Mouse (Mus musculus): Measurements from ENCODE around the gene Sh3glb2. TPM values are rescaled to one million over a fixed set of nuclear protein-coding genes. Genes with fewer than 3 reads are reported as not detected.

Sh3glb2 gene
- polyA plus RNA-seq, 1 experiment from 2014 or later = 18.9 TPM

- ATAC-seq (ENCODE audit: insufficient read depth) = no peak
- no peaks in the 10 kb centered on the region for H3K27me3 ChIP-seq
- no peak overlapping the region for H3K4me3 ChIP-seq (replicated peaks)
- H3K4me1 ChIP-seq (replicated peaks) = no peaks in the 10 kb centered on the region
- H3K27ac ChIP-seq (replicated peaks) = no peak overlapping the region
- H3K36me3 ChIP-seq (replicated peaks) = peaks cover 96% of the 10 kb centered on the region
- whole genome bisulfite sequencing (ENCODE audit: insufficient replicate concordance) = 81% methylated on average over 16 of the region's 16 CpGs
- H3K4me2 ChIP-seq = no peak overlapping the region
- no peak overlapping the region for H3K9ac ChIP-seq
- no peaks in the 10 kb centered on the region for H3K9me3 ChIP-seq (replicated peaks)
Measured at GRCm38 (mm10) chr2:30336174-30336915, 22.8 kb downstream of the Sh3glb2 start.

GRCm38 (mm10) chr2:30335324-30335723 lies 23.8 kb downstream of the Sh3glb2 start:
- Histone ChIP-seq H3K36me3 (replicated peaks) (peaks cover 96% of the 10 kb centered on the region), H3K27ac (replicated peaks) (no peak overlapping the region), H3K9me3 (replicated peaks) (no peaks in the 10 kb centered on the region), H3K4me2 (no peak overlapping the region), H3K4me1 (replicated peaks) (no peaks in the 10 kb centered on the region), H3K27me3 (no peaks in the 10 kb centered on the region), H3K9ac (no peak overlapping the region), H3K4me3 (replicated peaks) (no peak overlapping the region)
- 85% methylated on average over 2 of the region's 2 CpGs for WGBS (ENCODE audit: insufficient replicate concordance)
- no peak for ATAC-seq (ENCODE audit: insufficient read depth)

GRCm38 (mm10) chr2:30328791-30329190 lies 30.3 kb downstream of the Sh3glb2 start:
- Histone ChIP-seq H3K27ac (replicated peaks) (no peak overlapping the region), H3K27me3 (no peaks in the 10 kb centered on the region), H3K9ac (no peak overlapping the region), H3K4me2 (no peak overlapping the region), H3K4me1 (replicated peaks) (no peaks in the 10 kb centered on the region), H3K4me3 (replicated peaks) (no peak overlapping the region), H3K36me3 (replicated peaks) (peaks cover 96% of the 10 kb centered on the region), H3K9me3 (replicated peaks) (no peaks in the 10 kb centered on the region)
- WGBS (ENCODE audit: insufficient replicate concordance) = 79% methylated on average over 3 of the region's 3 CpGs
- ATAC-seq (ENCODE audit: insufficient read depth) = no peak

- WGBS (ENCODE audit: insufficient replicate concordance) = 77% methylated on average over 7 of the region's 7 CpGs
- H3K27ac ChIP-seq (replicated peaks) = no peak overlapping the region
- H3K4me3 ChIP-seq (replicated peaks) = no peak overlapping the region
- H3K27me3 ChIP-seq = no peaks in the 10 kb centered on the region
- H3K36me3 ChIP-seq (replicated peaks) = peaks cover 96% of the 10 kb centered on the region
- ATAC-seq (ENCODE audit: insufficient read depth) = no peak
- no peak overlapping the region for H3K9ac ChIP-seq
- no peaks in the 10 kb centered on the region for H3K4me1 ChIP-seq (replicated peaks)
- no peak overlapping the region for H3K4me2 ChIP-seq
- H3K9me3 ChIP-seq (replicated peaks) = no peaks in the 10 kb centered on the region
Measured at GRCm38 (mm10) chr2:30327276-30327675, 31.9 kb downstream of the Sh3glb2 start.

- no peak overlapping the region for H3K27ac ChIP-seq (replicated peaks)
- no peaks in the 10 kb centered on the region for H3K4me1 ChIP-seq (replicated peaks)
- H3K9me3 ChIP-seq (replicated peaks) = no peaks in the 10 kb centered on the region
- no peak for ATAC-seq (ENCODE audit: insufficient read depth)
- H3K27me3 ChIP-seq = no peaks in the 10 kb centered on the region
- 88% methylated on average over 5 of the region's 5 CpGs for WGBS (ENCODE audit: insufficient replicate concordance)
- no peak overlapping the region for H3K9ac ChIP-seq
- peaks cover 96% of the 10 kb centered on the region for H3K36me3 ChIP-seq (replicated peaks)
- no peak overlapping the region for H3K4me2 ChIP-seq
- H3K4me3 ChIP-seq (replicated peaks) = no peak overlapping the region
Measured at GRCm38 (mm10) chr2:30325296-30325695, 33.8 kb downstream of the Sh3glb2 start.

GRCm38 (mm10) chr2:30323111-30323510 lies 36.0 kb downstream of the Sh3glb2 start:
- Histone ChIP-seq H3K4me3 (replicated peaks) (no peak overlapping the region), H3K36me3 (replicated peaks) (peaks cover 94% of the 10 kb centered on the region)
- WGBS (ENCODE audit: insufficient replicate concordance) = 79% methylated on average over 7 of the region's 7 CpGs

GRCm38 (mm10) chr2:30319260-30319659 lies 39.9 kb downstream of the Sh3glb2 start:
- no peak overlapping the region for H3K4me2 ChIP-seq
- H3K36me3 ChIP-seq (replicated peaks) = peaks cover 95% of the 10 kb centered on the region
- H3K27me3 ChIP-seq = no peaks in the 10 kb centered on the region
- H3K4me1 ChIP-seq (replicated peaks) = no peaks in the 10 kb centered on the region
- H3K9ac ChIP-seq = no peak overlapping the region
- WGBS (ENCODE audit: insufficient replicate concordance) = 64% methylated on average over 4 of the region's 4 CpGs
- peak overlapping the region; percentile 54; the same call in 1 of the 2 replicates for H3K27ac ChIP-seq (replicated peaks)
- no peak overlapping the region for H3K4me3 ChIP-seq (replicated peaks)
- H3K9me3 ChIP-seq (replicated peaks) = no peaks in the 10 kb centered on the region
- ATAC-seq (ENCODE audit: insufficient read depth) = peak; percentile 70

More at GRCm38 (mm10) chr2:30323111-30323510, 36.0 kb downstream of the Sh3glb2 start:
- Histone ChIP-seq H3K4me1 (replicated peaks) (no peaks in the 10 kb centered on the region), H3K27me3 (no peaks in the 10 kb centered on the region), H3K4me2 (no peak overlapping the region), H3K9me3 (replicated peaks) (no peaks in the 10 kb centered on the region), H3K27ac (replicated peaks) (no peak overlapping the region), H3K9ac (no peak overlapping the region)
- no peak for ATAC-seq (ENCODE audit: insufficient read depth)

- H3K9ac ChIP-seq = no peak overlapping the region
- H3K4me1 ChIP-seq (replicated peaks) = no peaks in the 10 kb centered on the region
- no peak overlapping the region for H3K4me2 ChIP-seq
- 82% methylated on average over 5 of the region's 5 CpGs for WGBS (ENCODE audit: insufficient replicate concordance)
- no peak overlapping the region for H3K27ac ChIP-seq (replicated peaks)
- no peak overlapping the region for H3K4me3 ChIP-seq (replicated peaks)
- peaks cover 95% of the 10 kb centered on the region for H3K36me3 ChIP-seq (replicated peaks)
- no peaks in the 10 kb centered on the region for H3K27me3 ChIP-seq
- no peaks in the 10 kb centered on the region for H3K9me3 ChIP-seq (replicated peaks)
- ATAC-seq (ENCODE audit: insufficient read depth) = no peak
Measured at GRCm38 (mm10) chr2:30316955-30317354, 42.2 kb downstream of the Sh3glb2 start.

- peaks cover 93% of the 10 kb centered on the region for H3K36me3 ChIP-seq (replicated peaks)
- H3K9me3 ChIP-seq (replicated peaks) = no peaks in the 10 kb centered on the region
- H3K4me1 ChIP-seq (replicated peaks) = no peaks in the 10 kb centered on the region
- H3K4me2 ChIP-seq = no peak overlapping the region
- no peaks in the 10 kb centered on the region for H3K27me3 ChIP-seq
- 76% methylated on average over 4 of the region's 4 CpGs for whole genome bisulfite sequencing (ENCODE audit: insufficient replicate concordance)
- no peak for ATAC-seq (ENCODE audit: insufficient read depth)
- H3K9ac ChIP-seq = no peak overlapping the region
- no peak overlapping the region for H3K4me3 ChIP-seq (replicated peaks)
- no peak overlapping the region for H3K27ac ChIP-seq (replicated peaks)
Measured at GRCm38 (mm10) chr2:30316136-30316535, 43.0 kb downstream of the Sh3glb2 start.

- Histone ChIP-seq H3K4me1 (replicated peaks) (0 out of 2 replicates have a peak, but pooled peaks cover 3% of the 10 kb centered on the region), H3K9me3 (replicated peaks) (no peaks in the 10 kb centered on the region), H3K4me2 (no peak overlapping the region), H3K9ac (no peak overlapping the region), H3K4me3 (replicated peaks) (no peak overlapping the region), H3K27ac (replicated peaks) (no peak overlapping the region), H3K36me3 (replicated peaks) (peaks cover 96% of the 10 kb centered on the region), H3K27me3 (no peaks in the 10 kb centered on the region)
- 83% methylated on average over 2 of the region's 2 CpGs for WGBS (ENCODE audit: insufficient replicate concordance)
- no peak for ATAC-seq (ENCODE audit: insufficient read depth)
Measured at GRCm38 (mm10) chr2:30311481-30311880, 47.7 kb downstream of the Sh3glb2 start.

- Histone ChIP-seq H3K4me2 (no peak overlapping the region), H3K36me3 (replicated peaks) (peaks cover 97% of the 10 kb centered on the region), H3K27ac (replicated peaks) (no peak overlapping the region), H3K4me3 (replicated peaks) (no peak overlapping the region), H3K27me3 (no peaks in the 10 kb centered on the region), H3K4me1 (replicated peaks) (0 out of 2 replicates have a peak, but pooled peaks cover 3% of the 10 kb centered on the region), H3K9me3 (replicated peaks) (no peaks in the 10 kb centered on the region), H3K9ac (no peak overlapping the region)
- 0 out of 2 replicates have a peak, but pooled peaks have one; percentile 25 for ATAC-seq (ENCODE audit: insufficient read depth)
- whole genome bisulfite sequencing (ENCODE audit: insufficient replicate concordance) = 31% methylated on average over 3 of the region's 3 CpGs
Measured at GRCm38 (mm10) chr2:30309351-30309750, 49.8 kb downstream of the Sh3glb2 start.
